Mouse (Mus musculus): Measurements from ENCODE around the gene 2010300C02Rik. TPM values are rescaled to one million over a fixed set of nuclear protein-coding genes. Genes with fewer than 3 reads are reported as not detected.

The 2010300C02Rik gene
- polyA plus RNA-seq, 1 experiment from 2014 or later = 7.5 TPM

- H3K9me3 ChIP-seq (ENCODE audit: control insufficient read depth, low read length) = no peaks in the 10 kb centered on the region
- H3K36me3 ChIP-seq (ENCODE audit: control insufficient read depth, insufficient read depth, low read length) = no peaks in the 10 kb centered on the region
- H3K27me3 ChIP-seq (ENCODE audit: control insufficient read depth, insufficient read depth, low read length) = no peaks in the 10 kb centered on the region
- no peak overlapping the region for H3K4me2 ChIP-seq (replicated peaks; ENCODE audit: low read depth)
- no peaks in the 10 kb centered on the region for H3K4me1 ChIP-seq (replicated peaks; ENCODE audit: control insufficient read depth, insufficient read depth)
- no peak for TF ChIP-seq EP300 (optimal IDR thresholded peaks at IDR 0.05)
- no peak for TF ChIP-seq CTCF (IDR thresholded peaks at IDR 0.05; ENCODE audit: low read depth)
- no peak overlapping the region for H3K27ac ChIP-seq (replicated peaks)
- DNase-seq (ENCODE audit: low spot score) (no peak), ATAC-seq (ENCODE audit: low FRiP score, low TSS enrichment) (no peak)
- WGBS = 58% methylated on average over 8 of the region's 8 CpGs
- no peak overlapping the region for H3K4me3 ChIP-seq (ENCODE audit: low read depth, low read length)
- H3K9ac ChIP-seq (ENCODE audit: low read length) = no peak overlapping the region
Measured at GRCm38 (mm10) chr1:37688351-37688750, 31.5 kb downstream of the 2010300C02Rik start.

- Histone ChIP-seq H3K9me3 (ENCODE audit: control insufficient read depth, low read length) (no peaks in the 10 kb centered on the region), H3K9ac (ENCODE audit: low read length) (no peak overlapping the region), H3K36me3 (ENCODE audit: control insufficient read depth, insufficient read depth, low read length) (no peaks in the 10 kb centered on the region), H3K4me3 (ENCODE audit: low read depth, low read length) (no peak overlapping the region), H3K4me2 (replicated peaks; ENCODE audit: low read depth) (no peak overlapping the region), H3K4me1 (replicated peaks; ENCODE audit: control insufficient read depth, insufficient read depth) (no peaks in the 10 kb centered on the region), H3K27me3 (ENCODE audit: control insufficient read depth, insufficient read depth, low read length) (no peaks in the 10 kb centered on the region), H3K27ac (replicated peaks) (no peak overlapping the region)
- peak; percentile 50 for DNase-seq (ENCODE audit: low spot score)
- 53% methylated on average over 5 of the region's 5 CpGs for WGBS
- ATAC-seq (ENCODE audit: low FRiP score, low TSS enrichment) = peak; percentile 60
- TF ChIP-seq EP300 (optimal IDR thresholded peaks at IDR 0.05) (no peak), CTCF (IDR thresholded peaks at IDR 0.05; ENCODE audit: low read depth) (no peak)
Measured at GRCm38 (mm10) chr1:37687515-37687914, 32.4 kb downstream of the 2010300C02Rik start.

- ATAC-seq (ENCODE audit: low FRiP score, low TSS enrichment) = no peak
- WGBS = 76% methylated on average over 15 of the region's 15 CpGs
- no peak overlapping the region for H3K9ac ChIP-seq (ENCODE audit: low read length)
- H3K36me3 ChIP-seq (ENCODE audit: control insufficient read depth, insufficient read depth, low read length) = no peaks in the 10 kb centered on the region
- no peak for DNase-seq (ENCODE audit: low spot score)
- no peak overlapping the region for H3K27ac ChIP-seq (replicated peaks)
- H3K27me3 ChIP-seq (ENCODE audit: control insufficient read depth, insufficient read depth, low read length) = no peaks in the 10 kb centered on the region
- no peak overlapping the region for H3K4me2 ChIP-seq (replicated peaks; ENCODE audit: low read depth)
- H3K4me1 ChIP-seq (replicated peaks; ENCODE audit: control insufficient read depth, insufficient read depth) = no peaks in the 10 kb centered on the region
- H3K9me3 ChIP-seq (ENCODE audit: control insufficient read depth, low read length) = no peaks in the 10 kb centered on the region
- H3K4me3 ChIP-seq (ENCODE audit: low read depth, low read length) = no peak overlapping the region
- TF ChIP-seq EP300 (optimal IDR thresholded peaks at IDR 0.05) (no peak), CTCF (IDR thresholded peaks at IDR 0.05; ENCODE audit: low read depth) (no peak)
Measured at GRCm38 (mm10) chr1:37686953-37687441, 32.9 kb downstream of the 2010300C02Rik start.

GRCm38 (mm10) chr1:37678327-37679123 lies 41.4 kb downstream of the 2010300C02Rik start:
- Histone ChIP-seq H3K4me3 (ENCODE audit: low read depth, low read length) (no peak overlapping the region), H3K27me3 (ENCODE audit: control insufficient read depth, insufficient read depth, low read length) (no peaks in the 10 kb centered on the region), H3K4me1 (replicated peaks; ENCODE audit: control insufficient read depth, insufficient read depth) (no peaks in the 10 kb centered on the region), H3K9me3 (ENCODE audit: control insufficient read depth, low read length) (no peaks in the 10 kb centered on the region), H3K27ac (replicated peaks) (no peak overlapping the region), H3K4me2 (replicated peaks; ENCODE audit: low read depth) (no peak overlapping the region), H3K36me3 (ENCODE audit: control insufficient read depth, insufficient read depth, low read length) (no peaks in the 10 kb centered on the region), H3K9ac (ENCODE audit: low read length) (no peak overlapping the region)
- TF ChIP-seq EP300 (optimal IDR thresholded peaks at IDR 0.05) = no peak
- TF ChIP-seq CTCF (IDR thresholded peaks at IDR 0.05; ENCODE audit: low read depth) = peak; percentile 92
- 53% methylated on average over 9 of the region's 9 CpGs for WGBS
- ATAC-seq (ENCODE audit: low FRiP score, low TSS enrichment) (peak; percentile 66), DNase-seq (ENCODE audit: low spot score) (peak; percentile 87)

GRCm38 (mm10) chr1:37676967-37677512 lies 42.8 kb downstream of the 2010300C02Rik start:
- no peak overlapping the region for H3K27ac ChIP-seq (replicated peaks)
- no peaks in the 10 kb centered on the region for H3K4me1 ChIP-seq (replicated peaks; ENCODE audit: control insufficient read depth, insufficient read depth)
- H3K9me3 ChIP-seq (ENCODE audit: control insufficient read depth, low read length) = no peaks in the 10 kb centered on the region
- no peaks in the 10 kb centered on the region for H3K27me3 ChIP-seq (ENCODE audit: control insufficient read depth, insufficient read depth, low read length)
- ATAC-seq (ENCODE audit: low FRiP score, low TSS enrichment) (no peak), DNase-seq (ENCODE audit: low spot score) (no peak)
- no peak overlapping the region for H3K9ac ChIP-seq (ENCODE audit: low read length)
- H3K4me2 ChIP-seq (replicated peaks; ENCODE audit: low read depth) = no peak overlapping the region
- H3K36me3 ChIP-seq (ENCODE audit: control insufficient read depth, insufficient read depth, low read length) = no peaks in the 10 kb centered on the region
- 77% methylated on average over 7 of the region's 7 CpGs for WGBS
- no peak overlapping the region for H3K4me3 ChIP-seq (ENCODE audit: low read depth, low read length)
- no peak for TF ChIP-seq CTCF (IDR thresholded peaks at IDR 0.05; ENCODE audit: low read depth)
- TF ChIP-seq EP300 (optimal IDR thresholded peaks at IDR 0.05) = no peak

GRCm38 (mm10) chr1:37675444-37675843 lies 44.4 kb downstream of the 2010300C02Rik start:
- WGBS = 56% methylated on average over 6 of the region's 6 CpGs
- H3K4me3 ChIP-seq (ENCODE audit: low read depth, low read length) = no peak overlapping the region
- H3K27ac ChIP-seq (replicated peaks) = no peak overlapping the region
- no peaks in the 10 kb centered on the region for H3K4me1 ChIP-seq (replicated peaks; ENCODE audit: control insufficient read depth, insufficient read depth)
- no peak overlapping the region for H3K9ac ChIP-seq (ENCODE audit: low read length)
- ATAC-seq (ENCODE audit: low FRiP score, low TSS enrichment) = no peak
- H3K36me3 ChIP-seq (ENCODE audit: control insufficient read depth, insufficient read depth, low read length) = no peaks in the 10 kb centered on the region
- H3K27me3 ChIP-seq (ENCODE audit: control insufficient read depth, insufficient read depth, low read length) = no peaks in the 10 kb centered on the region
- TF ChIP-seq CTCF (IDR thresholded peaks at IDR 0.05; ENCODE audit: low read depth) (peak; percentile 44; the same call in 1 of the 2 replicates), EP300 (optimal IDR thresholded peaks at IDR 0.05) (no peak)
- no peak for DNase-seq (ENCODE audit: low spot score)
- H3K4me2 ChIP-seq (replicated peaks; ENCODE audit: low read depth) = no peak overlapping the region
- no peaks in the 10 kb centered on the region for H3K9me3 ChIP-seq (ENCODE audit: control insufficient read depth, low read length)

All from stomach, postnatal 0 days (tissue).